Mouse (Mus musculus) hindbrain, embryonic 15.5 days (tissue): ENCODE data around the gene Atp1a4. TPM values are rescaled to one million over a fixed set of nuclear protein-coding genes. Genes with fewer than 3 reads are reported as not detected.

ENCODE experiments used
- ATAC-seq: fragments of 200-750 bp; cut with Nextera tagmentation; 2 replicates; pipeline ENCODE4 v1.8.0; 2017; ENCODE audit warnings: low read depth, moderate number of reproducible peaks, moderate TSS enrichment; ENCODE audit not compliant: low FRiP score
- H3K27ac ChIP-seq: fragments of 300-500 bp; sonication (generic); replicated peaks from 2 replicates; pipeline ENCODE4 v1.5.1; 2015; ENCODE audit warnings: mild to moderate bottlenecking, inconsistent platforms
- H3K27me3 ChIP-seq: fragments of 300-500 bp; sonication (generic); 2 replicates; pipeline ENCODE4 v1.6.1; 2015; ENCODE audit warnings: control low read depth, inconsistent platforms
- H3K36me3 ChIP-seq: fragments of 300-500 bp; sonication (generic); 2 replicates; pipeline ENCODE4 v1.6.1; 2015; ENCODE audit warnings: control low read depth, inconsistent platforms
- H3K4me1 ChIP-seq: fragments of 300-500 bp; sonication (generic); replicated peaks from 2 replicates; pipeline ENCODE4 v1.6.1; 2015; ENCODE audit warnings: control low read depth, inconsistent platforms
- H3K4me2 ChIP-seq: fragments of 300-500 bp; sonication (generic); 2 replicates; pipeline ENCODE4 v1.6.1; 2015; ENCODE audit warnings: moderate library complexity, mild to moderate bottlenecking, inconsistent platforms
- H3K4me3 ChIP-seq: fragments of 300-500 bp; sonication (generic); 2 replicates; pipeline ENCODE4 v1.5.1; 2015; ENCODE audit warnings: mild to moderate bottlenecking, inconsistent platforms
- H3K9ac ChIP-seq: fragments of 300-500 bp; sonication (generic); 2 replicates; pipeline ENCODE4 v1.6.1; 2015; ENCODE audit warnings: inconsistent platforms
- H3K9me3 ChIP-seq: fragments of 300-500 bp; sonication (generic); 2 replicates; pipeline ENCODE4 v1.6.1; 2016; ENCODE audit warnings: control low read depth, inconsistent platforms
- WGBS: fragments of 180-500 bp; shearing (Covaris S2); methylation state at CpG from one replicate; pipeline ENCODE4 v1.1.7; 2015; 5-methylcytosine and 5-hydroxymethylcytosine counted together
- polyA plus RNA-seq: library from polyadenylated mRNA; unstranded; fragments of >200 nt; fragmentation: Nextera tagmentation; extraction: Ambion mirVana; gene quantifications from 2 replicates; pipeline ENCODE4 v1.2.1, GENCODE M21; 2015

Atp1a4 gene
- polyA plus RNA-seq, 1 experiment from 2014 or later, result 0.06 TPM

DNA sequence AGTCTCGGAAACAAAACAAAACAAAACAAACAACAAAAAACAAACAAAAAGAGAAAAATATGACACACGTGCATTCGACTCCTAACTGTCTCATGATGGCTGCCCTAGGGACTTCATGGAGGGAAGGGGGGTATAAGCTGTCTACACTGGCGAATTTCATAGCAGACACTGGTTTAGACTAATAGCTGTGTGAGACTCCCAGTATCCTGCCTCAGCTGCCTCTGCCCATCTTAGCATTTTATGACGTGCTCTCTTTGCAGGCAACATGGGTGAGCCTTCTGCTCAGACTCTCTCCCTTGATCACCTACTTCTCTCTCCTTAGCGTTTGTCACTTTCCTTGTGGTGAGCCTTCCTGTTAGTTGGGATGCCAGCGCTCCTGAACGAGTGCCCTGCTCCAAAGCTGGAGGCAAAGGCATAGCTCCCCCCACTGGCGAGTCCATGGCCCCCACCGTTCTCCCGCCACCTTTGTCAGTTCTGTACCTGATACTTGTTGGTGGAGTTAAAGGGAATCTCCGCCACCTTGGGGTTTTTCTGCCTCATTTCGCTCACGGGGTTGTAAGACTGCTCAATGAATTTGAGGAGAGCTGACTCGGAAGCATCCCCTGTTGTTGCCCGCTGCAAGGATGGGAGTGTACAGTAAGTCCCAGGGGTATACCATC, 14.5 kb downstream of the Atp1a4 start:
- Histone ChIP-seq H3K9ac (no peak overlapping the region), H3K4me3 (no peak overlapping the region), H3K4me2 (no peak overlapping the region), H3K27me3 (no peaks in the 10 kb centered on the region), H3K4me1 (no peaks in the 10 kb centered on the region), H3K36me3 (no peaks in the 10 kb centered on the region), H3K9me3 (no peaks in the 10 kb centered on the region), H3K27ac (no peak overlapping the region)
- 31% methylated on average over 16 of the region's 16 CpGs for WGBS
- no peak for ATAC-seq

DNA sequence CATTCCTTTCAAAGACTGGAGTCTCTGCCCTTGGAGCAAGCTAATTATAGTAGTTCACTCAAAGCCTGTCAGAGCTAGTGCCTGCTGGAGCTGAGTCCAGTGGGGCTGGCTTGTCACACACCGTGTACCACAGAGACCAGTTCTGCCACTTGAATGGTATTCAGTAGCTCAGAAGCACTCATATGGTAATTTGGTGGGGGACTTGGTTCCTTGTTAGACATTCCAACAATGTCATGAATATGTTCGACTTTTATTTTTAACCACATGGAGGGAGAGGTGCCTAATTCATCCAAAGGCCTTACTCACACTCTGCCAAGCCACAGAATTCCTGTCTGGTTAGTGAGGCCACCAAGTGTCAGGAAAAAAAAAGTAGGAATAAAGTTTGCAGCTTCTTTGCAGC, 15.8 kb downstream of the Atp1a4 start:
- no peaks in the 10 kb centered on the region for H3K9me3 ChIP-seq
- H3K27ac ChIP-seq, result no peak overlapping the region
- peak; percentile 82 for ATAC-seq

DNA sequence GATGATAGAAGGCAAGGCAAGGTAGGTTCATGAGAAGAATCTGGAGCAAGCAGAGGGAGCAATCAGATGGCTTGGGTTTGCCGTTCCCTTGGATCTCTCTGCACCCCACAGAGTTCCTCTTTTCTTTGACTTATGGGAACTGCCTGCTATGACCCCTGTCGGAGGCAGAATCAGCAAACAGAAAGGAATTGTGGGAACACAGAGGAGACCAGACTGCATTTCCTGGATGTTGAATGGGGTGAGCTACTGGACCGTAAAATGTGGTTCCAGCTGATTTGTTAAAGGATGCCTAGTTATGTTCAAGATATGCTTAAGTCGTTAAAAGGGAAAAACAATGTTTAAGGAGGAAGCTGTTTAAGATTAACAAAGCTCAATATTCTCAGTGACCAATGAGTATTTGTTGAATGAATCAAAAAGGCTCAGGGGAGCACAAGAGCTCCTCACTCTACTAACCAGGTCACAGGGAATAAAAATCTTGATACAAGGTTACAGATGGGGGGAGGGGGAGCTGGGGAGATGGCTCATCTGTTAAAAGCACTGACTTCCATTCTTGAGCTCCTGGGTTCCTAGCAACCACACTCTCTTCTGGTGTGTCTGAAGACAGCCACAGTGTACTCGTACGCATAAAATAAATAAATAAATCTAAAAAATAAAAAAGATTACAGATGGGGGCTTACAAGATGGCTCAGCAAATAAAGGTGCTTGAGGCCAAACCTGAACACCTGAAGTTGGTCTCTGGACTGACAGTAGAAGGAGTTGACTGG, 17.1 kb downstream of the Atp1a4 start:
- WGBS, result 8% methylated on average over 6 of the region's 6 CpGs
- ATAC-seq, result no peak
- H3K36me3 ChIP-seq, result no peaks in the 10 kb centered on the region
- no peaks in the 10 kb centered on the region for H3K27me3 ChIP-seq
- H3K4me3 ChIP-seq, result no peak overlapping the region
- H3K9me3 ChIP-seq, result no peaks in the 10 kb centered on the region
- no peak overlapping the region for H3K4me2 ChIP-seq
- no peaks in the 10 kb centered on the region for H3K4me1 ChIP-seq
- no peak overlapping the region for H3K9ac ChIP-seq
- H3K27ac ChIP-seq, result no peak overlapping the region

More for the DNA sequence above, 15.8 kb downstream of the Atp1a4 start:
- no peak overlapping the region for H3K4me3 ChIP-seq
- no peaks in the 10 kb centered on the region for H3K36me3 ChIP-seq
- H3K27me3 ChIP-seq, result no peaks in the 10 kb centered on the region
- WGBS, result 13% methylated on average over 2 of the region's 2 CpGs
- H3K4me1 ChIP-seq, result no peaks in the 10 kb centered on the region
- H3K4me2 ChIP-seq, result no peak overlapping the region
- H3K9ac ChIP-seq, result no peak overlapping the region

DNA sequence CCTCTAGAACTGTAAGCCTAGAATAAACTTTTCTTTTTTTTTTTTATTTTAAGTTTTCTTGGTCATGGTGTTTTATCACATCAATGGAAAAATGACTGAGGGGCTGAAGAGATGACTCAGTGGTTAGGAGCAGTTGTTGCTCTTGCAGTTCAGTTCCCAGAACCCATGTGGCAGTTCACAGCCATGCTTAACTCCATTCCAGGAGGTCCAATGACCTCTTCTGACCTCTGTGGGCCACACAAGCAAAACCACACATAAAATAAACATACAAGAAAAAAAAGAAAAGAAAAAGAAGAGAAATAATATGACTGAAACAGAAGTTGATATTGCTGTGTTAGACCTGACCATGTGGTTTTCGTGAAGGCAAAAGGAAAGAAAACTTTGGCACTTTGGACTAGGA, 29.0 kb downstream of the Atp1a4 start:
- 93% methylated on average over 1 of the region's 1 CpGs for WGBS
- H3K36me3 ChIP-seq, result no peaks in the 10 kb centered on the region
- no peak for ATAC-seq

DNA sequence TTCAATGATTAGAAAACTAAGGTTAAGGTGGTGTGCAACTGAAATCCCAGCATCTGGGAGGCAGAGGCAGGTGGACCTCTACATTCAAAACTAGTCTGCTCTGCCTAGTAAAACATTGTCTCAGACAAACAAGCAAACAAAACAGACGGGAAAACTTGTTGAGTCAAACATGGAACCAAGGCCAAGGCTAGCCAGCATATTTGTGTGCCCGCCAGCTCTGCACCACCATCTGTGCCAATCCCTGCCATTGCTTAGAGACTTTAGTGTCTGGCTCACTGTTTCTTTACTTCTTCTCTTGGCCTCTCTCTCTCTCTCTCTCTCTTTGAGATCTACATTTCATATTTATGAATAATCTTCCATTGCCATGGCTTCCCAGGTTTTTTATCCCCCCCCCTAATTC, 30.0 kb downstream of the Atp1a4 start:
- 86% methylated on average over 2 of the region's 2 CpGs for WGBS
- no peak overlapping the region for H3K27ac ChIP-seq
- no peak for ATAC-seq

More for the DNA sequence above, 29.0 kb downstream of the Atp1a4 start:
- H3K4me2 ChIP-seq, result no peak overlapping the region
- no peaks in the 10 kb centered on the region for H3K4me1 ChIP-seq
- H3K27me3 ChIP-seq, result no peaks in the 10 kb centered on the region
- no peak overlapping the region for H3K4me3 ChIP-seq
- no peak overlapping the region for H3K9ac ChIP-seq
- H3K9me3 ChIP-seq, result no peaks in the 10 kb centered on the region
- no peak overlapping the region for H3K27ac ChIP-seq

DNA sequence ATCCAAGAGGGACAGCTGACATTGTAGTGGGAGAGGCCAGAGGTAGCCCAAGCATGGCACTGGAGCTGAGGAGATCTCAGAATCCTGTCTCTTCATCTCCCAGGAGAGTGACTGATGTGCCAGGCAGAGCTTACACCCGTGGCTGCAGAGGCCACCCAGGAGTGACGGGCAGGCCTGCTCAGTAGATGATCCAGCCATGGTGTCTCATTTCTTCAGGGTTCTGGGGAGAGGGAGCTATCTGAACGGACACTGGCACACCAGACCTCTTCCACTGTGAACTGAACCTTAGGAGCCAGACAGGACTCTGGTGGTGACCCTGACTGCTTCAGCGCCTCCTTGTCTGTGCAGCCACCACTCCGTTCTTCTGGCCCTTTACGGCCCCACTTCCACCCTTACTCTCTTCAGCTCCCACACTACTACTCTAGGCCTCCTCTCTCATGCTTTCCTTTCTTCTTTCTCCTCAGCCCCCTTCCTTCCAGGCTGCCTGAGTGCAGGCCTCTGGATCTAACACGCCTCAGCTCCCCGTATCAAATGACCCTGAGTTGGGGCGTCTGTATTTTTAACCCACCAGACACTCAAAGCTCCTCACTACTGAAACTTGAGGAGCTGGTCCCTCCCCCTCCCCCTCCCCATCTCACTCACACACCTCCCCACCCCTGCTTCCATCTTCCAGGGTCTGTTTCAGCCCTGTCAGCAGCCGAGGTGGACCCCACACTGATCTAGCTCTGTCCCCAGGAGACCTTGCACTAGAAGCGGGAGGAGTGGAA, 36.7 kb downstream of the Atp1a4 start:
- 46% methylated on average over 11 of the region's 11 CpGs for WGBS
- H3K36me3 ChIP-seq, result no peaks in the 10 kb centered on the region
- no peaks in the 10 kb centered on the region for H3K9me3 ChIP-seq
- H3K27me3 ChIP-seq, result no peaks in the 10 kb centered on the region
- no peak overlapping the region for H3K4me2 ChIP-seq
- no peak overlapping the region for H3K27ac ChIP-seq
- no peak for ATAC-seq
- H3K4me1 ChIP-seq, result peaks cover 42% of the 10 kb centered on the region
- H3K4me3 ChIP-seq, result no peak overlapping the region
- no peak overlapping the region for H3K9ac ChIP-seq

More for the DNA sequence above, 30.0 kb downstream of the Atp1a4 start:
- Histone ChIP-seq H3K9me3 (no peaks in the 10 kb centered on the region), H3K36me3 (no peaks in the 10 kb centered on the region), H3K4me2 (no peak overlapping the region), H3K4me3 (no peak overlapping the region), H3K9ac (no peak overlapping the region), H3K27me3 (no peaks in the 10 kb centered on the region), H3K4me1 (no peaks in the 10 kb centered on the region)

DNA sequence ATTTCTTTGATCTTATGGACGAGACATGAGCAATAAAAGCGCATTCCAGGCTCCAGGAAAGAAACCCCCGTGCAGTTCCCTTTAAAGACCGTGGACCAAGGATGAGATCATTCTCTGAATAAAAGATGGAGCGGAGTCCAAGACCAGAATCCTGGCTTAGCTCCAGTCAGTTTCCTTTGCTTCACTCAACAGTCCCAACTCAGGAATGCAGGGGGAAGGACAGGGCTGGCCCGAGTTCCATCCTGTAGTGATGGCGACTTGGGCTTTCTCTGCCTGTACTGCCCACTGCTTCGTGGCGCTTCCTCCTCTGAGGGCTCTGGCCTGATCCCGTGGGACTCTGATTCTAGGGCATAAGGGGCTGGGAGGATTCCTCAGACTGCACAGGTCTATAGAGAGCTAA, 37.8 kb downstream of the Atp1a4 start:
- no peaks in the 10 kb centered on the region for H3K36me3 ChIP-seq
- H3K4me2 ChIP-seq, result no peak overlapping the region
- no peaks in the 10 kb centered on the region for H3K9me3 ChIP-seq
- no peak overlapping the region for H3K9ac ChIP-seq
- no peak overlapping the region for H3K4me3 ChIP-seq
- no peaks in the 10 kb centered on the region for H3K27me3 ChIP-seq
- H3K27ac ChIP-seq, result peak overlapping the region; percentile 9
- H3K4me1 ChIP-seq, result peaks cover 42% of the 10 kb centered on the region
- 37% methylated on average over 10 of the region's 10 CpGs for WGBS
- ATAC-seq, result peak; percentile 61

DNA sequence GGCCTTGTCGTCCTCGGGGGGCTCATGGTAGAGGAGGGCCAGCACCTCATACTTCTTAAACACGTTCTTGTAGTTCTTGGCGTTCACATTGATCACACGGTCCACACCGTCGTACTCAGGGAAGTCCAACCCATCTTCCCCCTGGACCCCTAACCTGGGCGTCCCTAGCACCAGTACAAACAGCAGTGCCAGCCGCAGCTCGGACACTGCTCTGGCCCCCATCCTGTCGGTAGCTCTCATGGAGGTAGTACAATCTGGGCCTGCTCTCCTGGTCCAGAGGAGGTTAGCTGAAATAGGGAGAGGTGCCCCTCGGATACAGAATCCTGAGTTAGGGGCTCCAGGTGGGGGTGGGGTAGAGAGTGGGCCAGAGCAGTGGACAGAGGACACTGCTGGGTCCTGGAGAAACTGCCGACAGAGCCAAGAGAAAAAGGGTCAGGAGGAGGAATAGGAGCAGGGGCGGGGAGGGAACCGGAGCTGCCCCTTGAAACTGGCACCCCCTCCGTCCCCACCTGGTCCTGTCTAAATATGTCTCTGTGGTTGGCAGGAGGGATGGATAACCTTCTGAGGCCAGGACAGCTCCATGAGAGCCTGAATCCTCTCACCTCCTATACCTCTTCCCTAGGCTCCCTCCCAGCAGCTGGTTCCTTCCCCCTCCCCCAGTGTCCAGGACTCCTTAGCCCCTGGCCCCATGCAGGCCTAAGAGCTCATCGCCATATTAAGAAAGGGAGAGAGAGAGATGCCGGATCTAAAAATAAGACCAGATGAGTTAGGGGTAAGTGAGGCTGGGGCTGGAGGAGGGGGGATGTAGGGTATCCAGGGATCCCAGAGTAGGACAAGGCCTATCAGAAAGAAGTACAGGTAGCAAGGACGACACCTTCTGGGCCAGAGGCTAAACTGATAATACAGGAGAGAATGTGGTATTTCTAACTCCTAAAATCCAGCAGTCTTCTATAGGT, 38.5 kb downstream of the Atp1a4 start, which contains the start of gene Casq1:
TSS of gene Casq1 (minus strand) at position 418 of the 956 bp plus-strand sequence.
- Histone ChIP-seq H3K9ac (no peak within 1 kb of the TSS), H3K27ac (peak within 1 kb of the TSS; percentile 9), H3K9me3 (no peaks in the 10 kb centered on the region), H3K27me3 (no peaks in the 10 kb centered on the region), H3K4me1 (peaks cover 42% of the 10 kb centered on the region), H3K36me3 (no peaks in the 10 kb centered on the region), H3K4me3 (no peak within 1 kb of the TSS), H3K4me2 (no peak within 1 kb of the TSS)
- WGBS, result 82% methylated on average over 19 of the region's 19 CpGs
- ATAC-seq, result 0 out of 2 replicates have a peak, but pooled peaks have one; percentile 1

DNA sequence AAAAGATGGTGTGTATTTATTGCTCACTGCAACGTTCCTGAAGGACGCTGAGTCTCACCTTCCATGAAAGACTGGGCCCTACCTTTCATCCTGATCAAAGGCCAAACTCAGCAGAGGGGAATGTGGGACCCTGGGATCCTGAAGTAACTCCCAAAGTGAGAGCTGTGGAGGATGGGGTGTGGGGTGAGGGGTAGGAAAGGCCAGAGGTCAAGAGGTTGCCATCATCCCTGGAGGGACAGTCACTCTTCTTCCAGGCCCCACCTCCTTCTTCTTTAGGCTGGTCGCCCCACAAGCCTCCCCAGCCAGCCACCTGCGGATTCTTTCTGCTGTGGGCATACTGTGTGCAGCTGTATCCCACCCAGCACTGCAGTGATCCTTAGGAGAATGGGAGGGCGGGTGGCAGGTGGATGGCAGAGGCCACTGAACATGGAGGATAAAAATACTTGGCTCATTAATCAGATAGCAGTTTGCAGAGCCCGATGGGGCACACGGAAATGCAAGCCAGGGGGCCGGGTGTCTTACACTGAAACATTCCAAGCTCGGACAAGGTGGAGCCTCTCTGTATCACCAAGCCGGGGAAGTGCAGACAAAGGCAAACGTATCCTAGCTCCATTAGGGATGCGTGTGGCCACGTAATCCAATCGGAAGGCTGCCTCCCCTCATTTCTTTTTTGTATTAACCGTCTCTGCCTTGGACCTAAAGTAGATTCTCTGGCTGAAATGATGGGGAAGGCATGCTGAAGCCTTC, 39.9 kb downstream of the Atp1a4 start:
- ATAC-seq, result no peak
- Histone ChIP-seq H3K36me3 (no peaks in the 10 kb centered on the region), H3K27ac (no peak overlapping the region), H3K9me3 (no peaks in the 10 kb centered on the region), H3K4me3 (no peak overlapping the region), H3K4me2 (no peak overlapping the region), H3K4me1 (peaks cover 46% of the 10 kb centered on the region), H3K27me3 (no peaks in the 10 kb centered on the region), H3K9ac (no peak overlapping the region)
- 44% methylated on average over 15 of the region's 15 CpGs for WGBS

DNA sequence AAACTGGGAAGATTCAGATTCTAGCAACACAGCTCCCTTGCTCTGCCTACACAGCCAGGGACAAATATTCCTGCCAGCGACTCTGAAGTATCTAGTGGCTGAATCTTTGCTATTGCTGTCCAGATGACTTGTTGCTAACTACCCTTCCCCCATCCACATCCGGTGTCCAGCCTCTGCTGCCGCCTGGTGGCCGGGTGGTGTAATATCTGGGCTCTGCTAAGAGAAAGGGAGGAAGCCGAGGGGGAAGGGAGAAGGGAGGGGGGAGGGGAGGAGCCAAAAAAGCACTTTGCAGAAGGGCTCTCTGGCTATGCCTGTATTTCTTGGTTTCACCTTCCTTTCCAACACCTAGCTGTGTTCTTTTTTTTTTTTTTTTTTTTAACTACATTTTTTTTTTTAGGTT, 41.1 kb downstream of the Atp1a4 start:
- ATAC-seq, result 0 out of 2 replicates have a peak, but pooled peaks have one; percentile 20
- no peak overlapping the region for H3K4me3 ChIP-seq

DNA sequence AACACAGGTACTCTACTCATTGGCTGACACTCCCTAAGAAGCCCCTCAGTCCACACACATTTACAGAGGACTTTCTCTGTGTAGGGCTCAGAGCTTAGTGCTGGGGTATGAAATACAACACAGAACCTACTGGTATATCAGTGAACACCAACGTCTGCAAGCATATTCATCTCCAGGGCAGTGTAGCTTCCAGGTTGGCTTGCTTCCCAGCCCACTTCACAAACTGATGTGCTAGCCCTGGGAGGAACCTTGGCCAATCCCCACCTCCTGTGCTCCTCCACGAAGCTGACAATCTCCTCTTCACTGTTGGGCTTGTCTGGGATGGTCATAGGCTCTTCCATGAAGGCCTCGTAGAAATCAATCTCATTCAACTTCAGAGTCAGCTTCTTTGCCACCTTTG, 43.5 kb downstream of the Atp1a4 start:
- no peak for ATAC-seq
- WGBS, result 50% methylated on average over 3 of the region's 3 CpGs
- H3K9me3 ChIP-seq, result no peaks in the 10 kb centered on the region
- no peak overlapping the region for H3K9ac ChIP-seq
- peaks cover 32% of the 10 kb centered on the region for H3K4me1 ChIP-seq
- H3K4me2 ChIP-seq, result no peak overlapping the region
- no peak overlapping the region for H3K27ac ChIP-seq
- no peaks in the 10 kb centered on the region for H3K36me3 ChIP-seq
- H3K27me3 ChIP-seq, result no peaks in the 10 kb centered on the region
- H3K4me3 ChIP-seq, result no peak overlapping the region

More for the DNA sequence above, 41.1 kb downstream of the Atp1a4 start:
- Histone ChIP-seq H3K36me3 (no peaks in the 10 kb centered on the region), H3K27ac (peak overlapping the region; percentile 67), H3K4me2 (peak overlapping the region; percentile 38), H3K4me1 (peaks cover 52% of the 10 kb centered on the region), H3K9ac (no peak overlapping the region), H3K9me3 (no peaks in the 10 kb centered on the region), H3K27me3 (no peaks in the 10 kb centered on the region)
- 0% methylated on average over 5 of the region's 5 CpGs for WGBS
